Mouse (Mus musculus) MEL-GATA-1-ER (cell line): ENCODE measurements around the gene Prdx3.
"Not testable (repeated sequence)": the region's sequence is repeated elsewhere in the genome, so short reads cannot be mapped to it uniquely, and the experiment has no call there.

Source experiments
- DNase-seq: peaks from one replicate; pipeline ENCODE4 v3.0.0-alpha.2; 2012; ENCODE audit warnings: low read depth; ENCODE audit errors: extremely low read depth

The Prdx3 gene

GRCm38 (mm10) chr19:60866169-60866568 lies 8.2 kb downstream of the Prdx3 start:
- not testable (repeated sequence) for DNase-seq

DNA sequence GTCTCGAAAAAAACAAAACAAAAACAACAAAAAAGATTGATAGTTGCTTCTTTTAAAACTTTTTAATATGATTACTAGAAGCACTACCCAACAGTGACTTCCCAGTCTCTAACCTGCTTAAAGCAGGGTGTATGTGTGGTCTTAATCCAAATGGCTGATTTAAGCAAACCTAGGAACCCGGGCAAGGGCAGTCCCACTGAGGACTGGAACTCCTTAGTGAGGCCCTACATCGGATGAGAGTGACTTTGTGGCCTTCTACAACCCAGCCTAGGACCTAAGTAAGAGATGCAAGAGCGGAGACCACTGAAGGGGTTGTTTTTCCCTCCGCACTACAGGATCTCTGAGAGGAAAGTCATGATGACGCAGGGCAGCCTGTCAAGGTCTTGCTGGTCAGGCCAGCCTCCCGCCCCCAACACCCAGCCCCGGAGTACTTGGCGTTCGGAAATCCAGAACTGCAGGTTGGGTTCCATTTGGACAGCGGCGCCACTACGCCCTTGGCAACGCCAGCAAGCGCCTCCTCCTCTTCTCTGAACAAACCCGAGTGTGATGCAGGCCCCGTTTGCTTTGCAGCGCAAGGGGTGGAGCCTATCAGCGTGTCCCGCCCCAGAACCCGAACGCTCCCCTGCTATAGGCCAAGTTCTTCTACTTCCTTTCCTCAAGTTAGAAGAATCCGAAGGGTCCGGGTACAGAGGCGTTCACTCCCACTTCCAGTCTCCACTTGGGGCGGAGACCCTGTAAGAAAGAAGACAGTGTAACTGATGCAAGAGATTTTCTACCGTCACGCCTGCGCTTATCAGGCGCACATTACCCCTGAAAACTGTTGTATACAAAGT lies 13.3 kb downstream of the Prdx3 start, which contains the start of gene Sfxn4:
Gene Sfxn4 (minus strand): TSS at position 612 of the 833 bp plus-strand sequence.
- peak; percentile 98 for DNase-seq

DNA sequence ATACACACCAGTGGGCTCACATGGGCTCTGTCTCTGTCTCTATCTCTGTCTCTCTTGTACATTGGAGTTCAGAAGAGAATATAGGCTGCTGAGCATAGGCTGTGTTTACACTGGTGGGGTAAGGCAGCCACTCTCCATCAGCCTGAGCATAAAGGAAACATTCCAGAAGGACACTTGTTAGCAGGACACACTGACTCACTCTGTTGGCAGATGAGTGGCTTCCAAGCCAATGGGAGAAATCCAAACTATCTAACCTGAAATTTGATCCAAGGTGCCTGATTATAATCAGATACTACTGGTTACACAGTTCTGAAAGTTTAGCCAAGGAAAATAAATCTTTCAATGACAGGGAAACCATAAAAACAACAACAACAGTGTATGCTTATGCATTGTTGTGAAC lies 28.6 kb downstream of the Prdx3 start:
- no peak for DNase-seq

DNA sequence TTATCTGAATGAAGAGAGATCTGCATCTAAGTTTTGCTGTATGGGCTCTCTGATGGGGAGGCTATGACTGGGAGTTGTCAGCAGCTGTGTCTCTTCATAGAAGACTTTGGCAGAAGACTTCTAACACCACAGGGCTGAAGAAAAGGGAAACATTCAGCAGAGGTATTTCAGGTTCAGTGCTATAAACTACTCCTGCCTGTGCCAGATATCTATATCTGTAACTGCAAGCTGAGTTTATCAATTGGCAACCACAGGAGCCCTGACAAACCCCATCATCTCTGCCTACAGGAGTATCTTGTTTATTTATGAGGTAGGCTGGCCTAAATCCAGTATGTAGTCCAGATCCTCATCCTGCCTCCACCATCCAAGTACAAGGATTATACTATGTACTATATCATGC lies 31.0 kb downstream of the Prdx3 start:
- DNase-seq = peak; percentile 43

GRCm38 (mm10) chr19:60837747-60838146 lies 36.6 kb downstream of the Prdx3 start:
- DNase-seq = no peak

- peak; percentile 64 for DNase-seq
Observed at GRCm38 (mm10) chr19:60818677-60819076, 55.7 kb downstream of the Prdx3 start.
